Mouse (Mus musculus): ENCODE measurements at regions not wholly inside any gene's neighbourhood (a gene's known extent, or its start where the extent isn't known, plus 50 kb on each side); places are given as distances from the start of the nearest gene placed in this dataset.
A peak's percentile ranks its signal among the peaks of the same experiment; 100 is the strongest.
"Not testable (repeated sequence)": the region's sequence is repeated elsewhere in the genome, so short reads cannot be mapped to it uniquely, and the experiment has no call there.

- no peak for DNase-seq
Observed at GRCm38 (mm10) chr1:65509003-65509402, 227.1 kb downstream of the Pth2r start.

DNA sequence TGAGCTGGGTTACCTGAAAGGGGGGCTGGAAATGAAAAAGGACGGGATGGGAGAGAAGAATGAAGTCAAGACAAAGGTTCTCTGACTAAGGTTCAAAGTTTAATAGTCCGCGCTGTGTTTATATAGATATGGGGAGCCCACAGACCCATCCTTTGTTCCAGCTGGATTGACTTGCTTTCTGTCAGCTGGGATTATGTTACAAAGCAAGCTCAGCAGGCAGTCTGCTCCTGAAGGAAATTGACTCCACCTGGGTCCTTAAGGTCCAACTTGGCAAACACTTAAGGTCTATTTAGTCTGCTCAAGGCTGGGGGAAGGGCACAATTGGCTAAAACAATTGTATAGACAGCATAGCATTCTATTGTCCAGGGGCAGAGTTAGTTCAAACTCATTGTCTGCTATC lies 253.8 kb downstream of the Pth2r start:
- no peak for DNase-seq

DNA sequence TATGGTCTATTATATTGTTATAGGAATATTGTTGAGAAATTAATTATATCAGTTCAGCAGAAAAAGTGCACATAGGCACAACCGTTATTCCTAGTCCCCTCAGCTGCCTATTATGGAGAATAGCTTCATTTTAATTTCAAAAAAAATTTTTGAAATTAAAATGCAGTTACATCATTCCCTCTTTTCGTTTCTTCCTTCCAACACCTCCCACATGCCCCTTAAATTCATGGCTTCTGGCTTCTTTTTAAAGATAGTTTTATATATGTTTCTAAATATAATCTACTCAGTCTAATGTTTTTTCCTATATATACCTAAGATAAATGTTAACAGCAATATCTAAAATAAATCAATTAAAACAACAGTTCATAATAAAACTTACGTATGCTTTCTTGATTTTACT lies 256.7 kb downstream of the Pth2r start:
- DNase-seq, result no peak

DNA sequence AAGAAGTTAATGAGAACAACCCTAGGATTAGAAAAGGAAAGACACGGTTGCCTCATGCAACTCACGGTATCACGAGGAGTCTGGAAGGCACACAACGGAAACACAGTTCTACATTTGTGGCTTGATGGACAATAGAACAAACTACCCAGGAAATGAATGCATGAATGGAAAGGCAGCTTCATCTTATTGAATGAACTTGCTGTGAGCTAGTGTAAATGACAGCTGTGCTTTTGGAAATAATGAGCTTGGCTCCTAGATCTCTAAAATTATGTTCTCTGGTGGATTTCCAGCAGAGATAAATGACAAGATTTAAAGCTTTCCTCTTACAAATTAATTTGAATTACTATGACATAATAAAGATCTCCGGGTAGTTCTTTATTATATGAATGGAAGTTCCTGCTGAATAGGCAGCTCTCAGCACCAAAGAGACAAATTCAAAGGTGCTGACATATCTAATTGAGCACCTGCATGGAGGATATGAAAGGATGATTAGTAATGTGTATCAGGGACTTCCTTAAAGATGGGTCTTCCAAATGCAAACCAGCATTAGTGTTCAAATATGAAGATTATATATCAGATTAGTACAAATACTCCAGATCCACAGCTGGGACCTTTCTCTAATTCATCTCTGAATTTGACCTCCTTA lies 262.5 kb downstream of the Pth2r start:
- DNase-seq, result no peak

DNA sequence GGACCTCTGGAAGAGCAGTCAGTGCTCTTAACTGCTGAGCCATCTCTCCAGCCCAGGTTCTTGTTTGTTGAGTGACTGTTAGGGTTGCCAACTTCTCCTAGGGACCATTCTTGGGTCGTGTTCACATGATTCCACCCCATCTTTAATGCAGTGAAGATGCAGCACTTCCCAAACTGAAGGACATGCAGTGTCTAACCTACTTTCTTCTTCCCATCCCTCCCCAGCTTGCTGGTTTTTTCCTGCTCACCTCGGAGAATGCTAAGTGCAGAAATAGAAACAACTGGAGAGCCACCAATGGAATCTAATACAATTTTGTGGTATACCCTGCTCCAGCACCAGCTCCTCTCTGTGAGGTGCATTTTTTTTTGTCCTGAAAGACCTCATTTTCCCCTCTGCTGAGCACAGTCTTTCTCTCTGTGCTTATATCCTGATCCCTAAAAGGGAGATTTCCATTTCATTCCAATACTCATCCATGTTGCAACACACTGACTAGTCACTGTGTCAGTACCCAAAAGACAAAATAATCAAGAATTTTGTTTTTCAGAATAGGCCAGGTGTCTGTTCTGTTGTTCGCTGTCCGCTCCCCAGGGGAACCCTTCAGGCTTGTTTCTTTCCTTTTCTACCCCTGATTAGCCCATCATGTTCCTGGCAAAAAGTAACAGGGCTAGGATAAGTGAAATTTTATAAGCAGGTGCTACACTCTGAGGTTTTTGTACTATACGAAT lies 263.6 kb downstream of the Pth2r start:
- no peak for DNase-seq

GRCm38 (mm10) chr1:65548830-65549229 lies 267.0 kb downstream of the Pth2r start:
- DNase-seq, result no peak

- no peak for DNase-seq
Observed at GRCm38 (mm10) chr1:65587402-65587801, 305.5 kb downstream of the Pth2r start.

DNA sequence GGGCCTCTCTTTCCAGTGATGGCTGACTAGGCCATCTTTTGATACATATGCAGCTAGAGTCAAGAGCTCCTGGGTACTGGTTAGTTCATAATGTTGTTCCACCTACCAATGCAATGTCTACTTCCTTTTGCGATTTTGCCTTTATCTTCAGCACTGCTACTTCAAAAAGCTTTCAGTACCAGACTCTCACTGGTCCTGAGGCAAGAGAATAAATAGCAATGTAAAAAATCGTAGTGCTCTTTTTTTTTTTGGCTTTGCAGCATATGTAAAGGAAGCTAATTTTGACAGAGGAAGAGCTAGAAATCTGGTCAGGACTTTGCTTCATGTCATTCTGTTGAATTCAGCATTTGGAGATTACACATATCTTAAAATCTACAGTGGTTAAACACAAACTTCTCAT lies 291.0 kb upstream of the Crygf start:
- no peak for DNase-seq

DNA sequence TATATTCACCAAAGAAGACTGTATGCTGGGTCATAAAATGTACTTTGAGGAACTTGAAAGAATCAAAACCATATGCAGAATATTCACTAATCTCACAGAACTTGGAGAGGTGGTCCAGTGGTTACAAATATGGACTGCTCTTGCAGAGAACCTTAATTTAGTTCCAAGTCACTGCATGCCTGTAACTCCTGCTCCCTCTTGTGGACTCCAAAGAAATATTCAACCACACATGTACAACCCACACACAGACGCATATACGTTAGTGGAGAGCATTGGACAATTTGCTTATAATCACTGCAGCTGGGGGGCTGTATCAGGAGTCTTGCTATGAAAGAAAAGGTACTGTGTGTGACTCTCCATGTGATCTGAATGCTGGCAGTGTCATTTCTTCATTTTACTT lies 271.9 kb upstream of the Crygf start:
- no peak for DNase-seq

- DNase-seq, result no peak
Observed at GRCm38 (mm10) chr1:65681960-65682359, 244.4 kb upstream of the Crygf start.

- DNase-seq, result no peak
Observed at GRCm38 (mm10) chr1:65687322-65687721, 239.0 kb upstream of the Crygf start.

GRCm38 (mm10) chr1:65730262-65730661 lies 196.1 kb upstream of the Crygf start:
- DNase-seq, result no peak

DNA sequence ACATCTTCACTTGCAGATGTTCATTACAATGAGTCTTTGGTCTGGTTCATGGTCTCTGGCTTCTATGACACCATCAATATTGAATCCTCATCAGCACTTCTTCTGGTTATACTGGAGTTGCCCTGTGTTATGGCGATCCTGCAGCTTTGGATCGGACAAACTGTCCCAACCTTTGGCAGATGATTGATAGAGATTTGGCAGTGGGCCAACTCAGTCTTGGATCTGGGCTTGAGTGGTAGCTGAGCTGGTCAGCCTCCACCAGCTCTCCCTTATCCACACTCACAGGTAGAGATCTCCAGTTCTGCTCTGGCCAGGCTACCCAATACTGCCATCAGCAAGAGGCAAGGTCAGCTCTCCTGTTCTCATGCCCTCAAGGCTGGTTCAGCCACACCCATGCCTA lies 168.4 kb upstream of the Crygf start:
- DNase-seq, result peak; percentile 5

- no peak for DNase-seq
Observed at GRCm38 (mm10) chr1:65761141-65761540, 165.2 kb upstream of the Crygf start.

- no peak for DNase-seq
Observed at GRCm38 (mm10) chr1:65800244-65800643, 126.1 kb upstream of the Crygf start.

GRCm38 (mm10) chr1:65820771-65821170 lies 105.5 kb upstream of the Crygf start:
- no peak for DNase-seq

- no peak for DNase-seq
Observed at GRCm38 (mm10) chr1:65841116-65841515, 85.2 kb upstream of the Crygf start.

- no peak for DNase-seq
Observed at GRCm38 (mm10) chr1:65847005-65847404, 79.3 kb upstream of the Crygf start.

DNA sequence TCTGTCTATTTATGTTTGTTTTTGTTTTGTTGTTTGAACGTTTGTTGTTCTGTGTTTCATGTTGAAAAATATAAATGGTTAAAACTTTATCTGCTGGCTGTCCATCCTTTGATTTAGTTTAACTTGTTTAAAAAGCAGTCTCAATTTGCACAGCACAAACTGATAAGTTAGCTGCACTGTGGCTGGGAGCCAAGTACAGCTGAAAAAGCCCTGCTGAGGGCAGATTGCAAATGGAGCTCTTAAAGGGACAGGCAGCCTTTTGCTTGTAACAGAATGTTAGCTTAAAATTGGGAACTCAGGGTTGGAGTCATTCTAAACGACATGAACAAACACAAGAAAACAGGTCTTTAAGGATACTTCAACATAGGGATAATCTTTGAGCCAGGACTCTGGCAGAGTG lies 52.6 kb upstream of the Crygf start:
- not testable (repeated sequence) for DNase-seq
